Mouse (Mus musculus): ENCODE measurements around the gene Fcnb. TPM values are rescaled to one million over a fixed set of nuclear protein-coding genes. Genes with fewer than 3 reads are reported as not detected.

Fcnb gene
- polyA plus RNA-seq (2015; fragmentation: Illumina TruSeq; extraction: RNeasy Lipid Tissue Mini Kit (QIAGEN cat#74804); ENCODE audit: low read depth, low replicate concordance) = not detected

DNA sequence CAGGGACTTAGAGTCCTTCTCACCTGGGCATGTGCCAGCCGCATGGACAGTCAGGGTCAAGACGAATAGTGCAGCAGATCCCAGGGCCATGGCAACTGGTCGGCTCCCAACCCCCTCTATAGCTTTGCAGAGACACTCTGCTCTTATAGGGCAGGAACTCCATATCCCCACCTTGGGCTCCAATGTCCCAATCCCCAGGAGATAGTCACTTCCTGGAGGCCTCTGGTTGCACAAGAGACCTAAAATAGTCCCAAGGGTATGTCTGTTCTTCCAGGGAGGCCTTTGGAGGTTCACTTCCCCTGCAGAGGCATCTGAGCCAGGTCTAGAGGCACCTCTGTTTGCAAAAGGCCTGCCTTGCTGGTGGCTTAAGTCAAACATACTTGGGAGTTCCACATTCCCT, at the start of gene Fcnb:
Gene Fcnb (minus strand): TSS at position 118 of the 400 bp plus-strand sequence.

Other genes with a start within 250 kb of the Fcnb start
- gene Col5a1, start 198.5 kb downstream of the Fcnb start, polyA plus RNA-seq (2015; fragmentation: Illumina TruSeq; extraction: RNeasy Lipid Tissue Mini Kit (QIAGEN cat#74804); ENCODE audit: low read depth, low replicate concordance) = 7.8 TPM
- gene Olfm1, start 108.1 kb upstream of the Fcnb start, polyA plus RNA-seq (2015; fragmentation: Illumina TruSeq; extraction: RNeasy Lipid Tissue Mini Kit (QIAGEN cat#74804); ENCODE audit: low read depth, low replicate concordance) = 1,079 TPM

All from brain, adult 10 weeks (tissue).